Mouse (Mus musculus) kidney, embryonic 14.5 days (tissue): Measurements from ENCODE around the gene Cetn4. TPM values are rescaled to one million over a fixed set of nuclear protein-coding genes. Genes with fewer than 3 reads are reported as not detected.

Experiments used
- ATAC-seq: fragments of 200-750 bp; cut with Nextera tagmentation; 2 replicates; pipeline ENCODE4 v1.8.0; 2017; ENCODE audit warnings: moderate number of reproducible peaks, mild to moderate bottlenecking, moderate TSS enrichment, moderate library complexity; ENCODE audit not compliant: low FRiP score, low TSS enrichment
- H3K27ac ChIP-seq: fragments of 300-500 bp; sonication (generic); 2 replicates; pipeline ENCODE4 v1.5.1; 2014; ENCODE audit warnings: low read depth, mild to moderate bottlenecking, low read length, moderate library complexity, mixed read lengths
- H3K27me3 ChIP-seq: fragments of 300-500 bp; sonication (generic); 2 replicates; pipeline ENCODE4 v1.6.1; 2014; ENCODE audit warnings: mild to moderate bottlenecking, low read length; ENCODE audit not compliant: control insufficient read depth, insufficient read depth
- H3K36me3 ChIP-seq: fragments of 300-500 bp; sonication (generic); 2 replicates; pipeline ENCODE4 v1.6.1; 2014; ENCODE audit warnings: low read length, mixed read lengths; ENCODE audit not compliant: control insufficient read depth, insufficient read depth
- H3K4me1 ChIP-seq: fragments of 300-500 bp; sonication (generic); 2 replicates; pipeline ENCODE4 v1.6.1; 2014; ENCODE audit warnings: low read length, mixed read lengths; ENCODE audit not compliant: control insufficient read depth, insufficient read depth
- H3K4me2 ChIP-seq: fragments of 300-500 bp; sonication (generic); replicated peaks from 2 replicates; pipeline ENCODE4 v1.6.1; 2014; ENCODE audit warnings: low read depth, mild to moderate bottlenecking, low read length
- H3K4me3 ChIP-seq: fragments of 300-500 bp; sonication (generic); 2 replicates; pipeline ENCODE4 v1.5.1; 2014; ENCODE audit warnings: mild to moderate bottlenecking, low read length
- H3K9ac ChIP-seq: fragments of 300-500 bp; sonication (generic); 2 replicates; pipeline ENCODE4 v1.6.1; 2014; ENCODE audit warnings: low read depth, mild to moderate bottlenecking, low read length, moderate library complexity
- H3K9me3 ChIP-seq: fragments of 300-500 bp; sonication (generic); 2 replicates; pipeline ENCODE4 v1.6.1; 2016; ENCODE audit warnings: low read length; ENCODE audit not compliant: control insufficient read depth
- WGBS: fragments of 180-500 bp; shearing (Covaris S2); extraction: QIAGEN DNeasy Blood & Tissue Kit; methylation state at CpG from one replicate; pipeline ENCODE4 v1.1.7; 2014; 5-methylcytosine and 5-hydroxymethylcytosine counted together
- polyA plus RNA-seq: library from polyadenylated mRNA; unstranded; fragments of >200 nt; fragmentation: Nextera tagmentation; extraction: Ambion mirVana; gene quantifications from 2 replicates; pipeline ENCODE4 v1.2.1, GENCODE M21; 2014

The Cetn4 gene
- polyA plus RNA-seq, 1 experiment from 2014 or later: 1.2 TPM

- 98% methylated on average over 1 of the region's 1 CpGs for WGBS
- H3K4me2 ChIP-seq: no peak overlapping the region
- H3K27me3 ChIP-seq: no peaks in the 10 kb centered on the region
- no peak overlapping the region for H3K4me3 ChIP-seq
- H3K9me3 ChIP-seq: no peaks in the 10 kb centered on the region
- no peak for ATAC-seq
- H3K4me1 ChIP-seq: no peaks in the 10 kb centered on the region
- peaks cover 10% of the 10 kb centered on the region; the same call in 1 of the 2 replicates for H3K36me3 ChIP-seq
- H3K9ac ChIP-seq: no peak overlapping the region
- no peak overlapping the region for H3K27ac ChIP-seq
These were observed 3.7 kb upstream of the Cetn4 start for GRCm38 (mm10) chr3:37316233-37316632.

- no peak for ATAC-seq
- Histone ChIP-seq H3K27ac (no peak overlapping the region), H3K9ac (no peak overlapping the region; the same call in 1 of the 2 replicates), H3K4me2 (peak overlapping the region; percentile 68), H3K4me3 (peak overlapping the region; percentile 83; the same call in 1 of the 2 replicates), H3K9me3 (no peaks in the 10 kb centered on the region), H3K36me3 (no peaks in the 10 kb centered on the region), H3K27me3 (no peaks in the 10 kb centered on the region), H3K4me1 (no peaks in the 10 kb centered on the region)
- 42% methylated on average over 1 of the region's 1 CpGs for WGBS
These were observed 863 bp upstream of the Cetn4 start for GRCm38 (mm10) chr3:37313371-37313770.

- Histone ChIP-seq H3K4me2 (peak overlapping the region; percentile 68), H3K9ac (peak overlapping the region; percentile 89), H3K27ac (no peak overlapping the region), H3K27me3 (no peaks in the 10 kb centered on the region), H3K4me1 (no peaks in the 10 kb centered on the region), H3K9me3 (no peaks in the 10 kb centered on the region), H3K36me3 (no peaks in the 10 kb centered on the region), H3K4me3 (peak overlapping the region; percentile 83)
- no peak; the same call in 1 of the 2 replicates for ATAC-seq
- WGBS: 1% methylated on average over 10 of the region's 10 CpGs
These were observed 575 bp downstream of the Cetn4 start for GRCm38 (mm10) chr3:37311897-37312369.

- H3K27me3 ChIP-seq: no peaks in the 10 kb centered on the region
- 0 out of 2 replicates have a peak, but pooled peaks cover 2% of the 10 kb centered on the region for H3K9me3 ChIP-seq
- H3K36me3 ChIP-seq: no peaks in the 10 kb centered on the region
- no peak overlapping the region for H3K4me2 ChIP-seq
- WGBS: 65% methylated on average over 8 of the region's 8 CpGs
- no peak for ATAC-seq
- H3K9ac ChIP-seq: no peak overlapping the region
- H3K4me1 ChIP-seq: no peaks in the 10 kb centered on the region
- no peak overlapping the region for H3K4me3 ChIP-seq
- H3K27ac ChIP-seq: no peak overlapping the region
These were observed 8.9 kb downstream of the Cetn4 start for GRCm38 (mm10) chr3:37303392-37304139.

- Histone ChIP-seq H3K9me3 (0 out of 2 replicates have a peak, but pooled peaks cover 2% of the 10 kb centered on the region), H3K4me3 (no peak overlapping the region), H3K4me2 (no peak overlapping the region), H3K9ac (no peak overlapping the region), H3K27me3 (no peaks in the 10 kb centered on the region), H3K27ac (no peak overlapping the region), H3K4me1 (no peaks in the 10 kb centered on the region), H3K36me3 (no peaks in the 10 kb centered on the region)
- WGBS: 46% methylated on average over 12 of the region's 12 CpGs
- ATAC-seq: no peak
These were observed 9.8 kb downstream of the Cetn4 start for GRCm38 (mm10) chr3:37302685-37303084.

GRCm38 (mm10) chr3:37299470-37299869 lies 13.0 kb downstream of the Cetn4 start:
- no peak overlapping the region for H3K9ac ChIP-seq
- H3K4me1 ChIP-seq: no peaks in the 10 kb centered on the region
- no peak overlapping the region for H3K4me3 ChIP-seq
- no peak for ATAC-seq
- WGBS: 61% methylated on average over 3 of the region's 3 CpGs
- H3K9me3 ChIP-seq: no peaks in the 10 kb centered on the region
- H3K27ac ChIP-seq: no peak overlapping the region
- H3K4me2 ChIP-seq: no peak overlapping the region
- H3K27me3 ChIP-seq: no peaks in the 10 kb centered on the region
- H3K36me3 ChIP-seq: no peaks in the 10 kb centered on the region

GRCm38 (mm10) chr3:37292654-37293053 lies 19.9 kb downstream of the Cetn4 start:
- H3K4me2 ChIP-seq: no peak overlapping the region
- H3K4me3 ChIP-seq: no peak overlapping the region
- 60% methylated on average over 2 of the region's 2 CpGs for WGBS
- H3K27me3 ChIP-seq: no peaks in the 10 kb centered on the region
- no peaks in the 10 kb centered on the region for H3K4me1 ChIP-seq
- no peak for ATAC-seq
- no peaks in the 10 kb centered on the region for H3K36me3 ChIP-seq
- no peaks in the 10 kb centered on the region for H3K9me3 ChIP-seq
- H3K9ac ChIP-seq: no peak overlapping the region
- no peak overlapping the region for H3K27ac ChIP-seq

GRCm38 (mm10) chr3:37291929-37292328 lies 20.6 kb downstream of the Cetn4 start:
- WGBS: 49% methylated on average over 2 of the region's 2 CpGs
- Histone ChIP-seq H3K9ac (no peak overlapping the region), H3K27me3 (no peaks in the 10 kb centered on the region), H3K36me3 (no peaks in the 10 kb centered on the region), H3K4me3 (no peak overlapping the region), H3K4me1 (no peaks in the 10 kb centered on the region), H3K9me3 (no peaks in the 10 kb centered on the region), H3K4me2 (no peak overlapping the region), H3K27ac (no peak overlapping the region)
- ATAC-seq: no peak

GRCm38 (mm10) chr3:37290881-37291541 lies 21.5 kb downstream of the Cetn4 start:
- Histone ChIP-seq H3K36me3 (no peaks in the 10 kb centered on the region), H3K4me1 (no peaks in the 10 kb centered on the region), H3K4me2 (no peak overlapping the region), H3K27ac (no peak overlapping the region), H3K9ac (no peak overlapping the region), H3K27me3 (no peaks in the 10 kb centered on the region), H3K9me3 (no peaks in the 10 kb centered on the region), H3K4me3 (no peak overlapping the region)
- 66% methylated on average over 7 of the region's 7 CpGs for WGBS
- no peak for ATAC-seq
